Mouse (Mus musculus): ENCODE measurements around the gene Cxcr2. TPM values are rescaled to one million over a fixed set of nuclear protein-coding genes. Genes with fewer than 3 reads are reported as not detected.

Gene Cxcr2
- polyA plus RNA-seq, 1 experiment from 2014 or later, result 0.14 TPM

MicroRNA genes within 50 kb of the gene (microRNA counts, 519-probe panel; counts per million panel counts)
- 341 counts per million, percentile 65 among the panel's probes with 10 or more counts for microRNA mmu-miR-1928

Small RNAs within 50 kb of the gene (microRNA-seq; reads per million reads assigned to microRNA genes)
- gene Mir1928, result not detected

Other genes with a start within 250 kb of the Cxcr2 start
- 11.6 and 15.9 TPM in 2 replicates for gene Tns1, start 29.5 kb upstream of the Cxcr2 start, polyA plus RNA-seq (2016; fragmentation: Nextera tagmentation; extraction: Ambion mirVana)
- 0.27 and 0.35 TPM in 2 replicates for gene Rufy4, start 28.4 kb upstream of the Cxcr2 start, polyA plus RNA-seq (2016; fragmentation: Nextera tagmentation; extraction: Ambion mirVana)
- not detected in 2 replicates for gene Cxcr1, start 40.6 kb downstream of the Cxcr2 start, polyA plus RNA-seq (2016; fragmentation: Nextera tagmentation; extraction: Ambion mirVana)
- gene Arpc2, start 82.1 kb downstream of the Cxcr2 start, polyA plus RNA-seq (2016; fragmentation: Nextera tagmentation; extraction: Ambion mirVana), result 345 TPM in 2 replicates
- 0.14 and 0.33 TPM in 2 replicates for gene Gpbar1, start 124.6 kb downstream of the Cxcr2 start, polyA plus RNA-seq (2016; fragmentation: Nextera tagmentation; extraction: Ambion mirVana)
- gene Aamp, start 130.7 kb downstream of the Cxcr2 start, polyA plus RNA-seq (2016; fragmentation: Nextera tagmentation; extraction: Ambion mirVana), result 245 and 246 TPM in 2 replicates
- 99.7 and 101 TPM in 2 replicates for gene Pnkd, start 130.9 kb downstream of the Cxcr2 start, polyA plus RNA-seq (2016; fragmentation: Nextera tagmentation; extraction: Ambion mirVana)
- gene Tmbim1, start 151.6 kb downstream of the Cxcr2 start, polyA plus RNA-seq (2016; fragmentation: Nextera tagmentation; extraction: Ambion mirVana), result 8.1 and 8.3 TPM in 2 replicates
- 0.12 and 0.34 TPM in 2 replicates for gene Catip, start 208.1 kb downstream of the Cxcr2 start, polyA plus RNA-seq (2016; fragmentation: Nextera tagmentation; extraction: Ambion mirVana)
- 2.7 and 2.9 TPM in 2 replicates for gene Slc11a1, start 221.2 kb downstream of the Cxcr2 start, polyA plus RNA-seq (2016; fragmentation: Nextera tagmentation; extraction: Ambion mirVana)
- 38.0 and 38.2 TPM in 2 replicates for gene Ctdsp1, start 237.5 kb downstream of the Cxcr2 start, polyA plus RNA-seq (2016; fragmentation: Nextera tagmentation; extraction: Ambion mirVana)